Mouse (Mus musculus) erythroblast, embryonic 14.5 days (primary cell): Measurements from ENCODE around the gene Cd48. TPM values are rescaled to one million over a fixed set of nuclear protein-coding genes. Genes with fewer than 3 reads are reported as not detected.

Experiments used
- H3K27me3 ChIP-seq: 2 replicates; pipeline ENCODE4 v1.6.1; 2012; ENCODE audit warnings: inconsistent platforms; ENCODE audit not compliant: control insufficient read depth
- H3K36me3 ChIP-seq: 2 replicates; pipeline ENCODE4 v1.6.1; 2012; ENCODE audit warnings: mild to moderate bottlenecking, inconsistent platforms; ENCODE audit not compliant: control insufficient read depth
- H3K4me1 ChIP-seq: 2 replicates; pipeline ENCODE4 v1.6.1; 2012; ENCODE audit warnings: inconsistent platforms; ENCODE audit not compliant: control insufficient read depth
- H3K4me3 ChIP-seq: replicated peaks from 2 replicates; pipeline ENCODE3; 2012; ENCODE audit warnings: moderate library complexity, mild to moderate bottlenecking, inconsistent platforms
- H3K9me3 ChIP-seq: 2 replicates; pipeline ENCODE4 v1.6.1; 2012; ENCODE audit warnings: low read length, inconsistent platforms, mixed read lengths; ENCODE audit not compliant: control insufficient read depth
- GATA1 ChIP-seq: IDR thresholded peaks from 2 replicates; pipeline ENCODE4 v1.6.1; 2012; ENCODE audit warnings: low read length, inconsistent platforms, mixed read lengths
- TAL1 ChIP-seq: IDR thresholded peaks from 3 replicates; pipeline ENCODE4 v1.6.1; 2012; ENCODE audit warnings: low read length, inconsistent platforms, mixed read lengths
- polyA plus RNA-seq: library from polyadenylated mRNA; stranded (reverse); fragments of >175 nt; gene quantifications from 2 replicates; pipeline ENCODE4 v1.2.3, GENCODE M21; 2012

Gene Cd48
- polyA plus RNA-seq, result not detected in 2 replicates

- no peaks in the 10 kb centered on the region for H3K36me3 ChIP-seq
- TF ChIP-seq GATA1 (no peak), TAL1 (no peak)
- no peaks in the 10 kb centered on the region for H3K27me3 ChIP-seq
- H3K9me3 ChIP-seq, result no peaks in the 10 kb centered on the region
- no peak within 1 kb of the TSS for H3K4me3 ChIP-seq
- peaks cover 4% of the 10 kb centered on the region for H3K4me1 ChIP-seq
Observed at GRCm38 (mm10) chr1:171681531-171682299, at the start of gene Cd48. TSS of gene Cd48 (plus strand) at chr1:171682009.

- Histone ChIP-seq H3K27me3 (no peaks in the 10 kb centered on the region), H3K36me3 (no peaks in the 10 kb centered on the region), H3K9me3 (no peaks in the 10 kb centered on the region), H3K4me1 (no peaks in the 10 kb centered on the region), H3K4me3 (no peak overlapping the region)
- TF ChIP-seq TAL1 (no peak), GATA1 (no peak)
Observed at GRCm38 (mm10) chr1:171635696-171636095, 46.1 kb upstream of the Cd48 start.

- H3K27me3 ChIP-seq, result no peaks in the 10 kb centered on the region
- no peak for TF ChIP-seq GATA1
- no peak for TF ChIP-seq TAL1
- no peak overlapping the region for H3K4me3 ChIP-seq
- no peaks in the 10 kb centered on the region for H3K9me3 ChIP-seq
- H3K36me3 ChIP-seq, result no peaks in the 10 kb centered on the region
- H3K4me1 ChIP-seq, result no peaks in the 10 kb centered on the region
Observed at GRCm38 (mm10) chr1:171637101-171637500, 44.7 kb upstream of the Cd48 start.

- Histone ChIP-seq H3K4me3 (no peak overlapping the region), H3K4me1 (peaks cover 4% of the 10 kb centered on the region), H3K27me3 (no peaks in the 10 kb centered on the region), H3K9me3 (no peaks in the 10 kb centered on the region), H3K36me3 (no peaks in the 10 kb centered on the region)
- TF ChIP-seq TAL1 (no peak), GATA1 (no peak)
Observed at GRCm38 (mm10) chr1:171638686-171639085, 43.1 kb upstream of the Cd48 start.

GRCm38 (mm10) chr1:171640796-171641195 is 41.0 kb upstream of the Cd48 start:
- Histone ChIP-seq H3K4me1 (peaks cover 8% of the 10 kb centered on the region), H3K4me3 (no peak overlapping the region), H3K27me3 (no peaks in the 10 kb centered on the region), H3K9me3 (no peaks in the 10 kb centered on the region), H3K36me3 (no peaks in the 10 kb centered on the region)
- TF ChIP-seq TAL1 (no peak), GATA1 (no peak)

GRCm38 (mm10) chr1:171643612-171644011 is 38.2 kb upstream of the Cd48 start:
- peaks cover 8% of the 10 kb centered on the region for H3K4me1 ChIP-seq
- no peak overlapping the region for H3K4me3 ChIP-seq
- TF ChIP-seq GATA1, result no peak
- no peak; the same call in 2 of the 3 replicates for TF ChIP-seq TAL1
- H3K36me3 ChIP-seq, result no peaks in the 10 kb centered on the region
- H3K9me3 ChIP-seq, result no peaks in the 10 kb centered on the region
- H3K27me3 ChIP-seq, result no peaks in the 10 kb centered on the region

- no peaks in the 10 kb centered on the region for H3K36me3 ChIP-seq
- TF ChIP-seq TAL1, result no peak
- TF ChIP-seq GATA1, result no peak
- peaks cover 8% of the 10 kb centered on the region for H3K4me1 ChIP-seq
- H3K4me3 ChIP-seq, result no peak overlapping the region
- H3K27me3 ChIP-seq, result no peaks in the 10 kb centered on the region
- H3K9me3 ChIP-seq, result no peaks in the 10 kb centered on the region
Observed at GRCm38 (mm10) chr1:171646429-171646940, 35.3 kb upstream of the Cd48 start.

- TF ChIP-seq TAL1 (no peak), GATA1 (no peak)
- no peak overlapping the region for H3K4me3 ChIP-seq
- H3K4me1 ChIP-seq, result peaks cover 8% of the 10 kb centered on the region
- H3K9me3 ChIP-seq, result no peaks in the 10 kb centered on the region
- no peaks in the 10 kb centered on the region for H3K27me3 ChIP-seq
- no peaks in the 10 kb centered on the region for H3K36me3 ChIP-seq
Observed at GRCm38 (mm10) chr1:171647716-171648115, 34.1 kb upstream of the Cd48 start.

- no peaks in the 10 kb centered on the region for H3K9me3 ChIP-seq
- no peak for TF ChIP-seq TAL1
- no peak for TF ChIP-seq GATA1
- peaks cover 3% of the 10 kb centered on the region for H3K4me1 ChIP-seq
- H3K4me3 ChIP-seq, result no peak overlapping the region
- H3K36me3 ChIP-seq, result no peaks in the 10 kb centered on the region
- no peaks in the 10 kb centered on the region for H3K27me3 ChIP-seq
Observed at GRCm38 (mm10) chr1:171648840-171649239, 33.0 kb upstream of the Cd48 start.
